Mouse (Mus musculus): ENCODE measurements around the gene Iqschfp. TPM values are rescaled to one million over a fixed set of nuclear protein-coding genes. Genes with fewer than 3 reads are reported as not detected.

Gene Iqschfp
- polyA plus RNA-seq (2012; ENCODE audit: insufficient read depth, low replicate concordance) = not detected in 2 replicates

DNA sequence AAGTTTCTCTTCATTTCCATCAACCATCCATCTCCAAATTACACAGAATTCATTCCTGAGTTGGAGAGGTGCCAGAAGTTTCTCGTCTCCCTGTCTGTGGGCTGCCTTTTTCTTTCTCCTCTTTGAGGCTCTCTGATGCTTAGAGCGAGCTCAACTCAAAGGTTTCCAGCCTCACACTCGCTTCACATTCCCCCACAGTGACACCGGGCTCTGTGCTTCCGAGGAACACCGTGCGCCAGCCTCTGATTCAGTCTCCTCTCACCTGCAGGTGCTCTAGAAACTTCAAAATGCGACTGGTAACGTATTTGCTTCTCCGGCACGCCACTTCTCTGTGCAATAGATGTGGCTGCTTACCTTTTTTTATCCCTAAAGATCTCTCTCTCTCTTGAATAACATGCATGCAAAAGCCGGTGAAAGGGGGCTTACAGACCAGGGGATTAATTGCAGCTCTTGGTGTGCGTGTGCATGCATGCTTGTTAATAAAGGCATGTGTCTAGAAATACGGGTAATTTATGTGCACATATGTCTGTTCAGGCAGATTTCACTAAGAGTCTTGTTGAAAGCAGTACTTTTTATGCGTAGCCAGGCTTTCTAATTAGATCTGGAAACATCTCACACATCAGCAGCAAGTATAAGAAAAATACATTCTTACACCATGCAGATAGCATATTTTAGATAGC, at the start of gene Iqschfp, which contains the start of gene Iqcj:
Iqschfp (plus strand) TSS at position 207 of the 680 bp plus-strand sequence.
Iqcj (plus strand) TSS at position 195 of the 680 bp plus-strand sequence.
- TF ChIP-seq GATA1 (IDR thresholded peaks at IDR 0.05; ENCODE audit: borderline replicate concordance, low read length) (no peak), FLI1 (IDR thresholded peaks at IDR 0.05; ENCODE audit: low read length) (no peak)
- no peaks in the 10 kb centered on the region for H3K4me1 ChIP-seq
- H3K4me3 ChIP-seq (replicated peaks) = no peak within 1 kb of the TSS
- no peaks in the 10 kb centered on the region for H3K9me3 ChIP-seq
- H3K36me3 ChIP-seq (replicated peaks; ENCODE audit: low read length) = no peaks in the 10 kb centered on the region
- no peaks in the 10 kb centered on the region for H3K27me3 ChIP-seq (replicated peaks)

DNA sequence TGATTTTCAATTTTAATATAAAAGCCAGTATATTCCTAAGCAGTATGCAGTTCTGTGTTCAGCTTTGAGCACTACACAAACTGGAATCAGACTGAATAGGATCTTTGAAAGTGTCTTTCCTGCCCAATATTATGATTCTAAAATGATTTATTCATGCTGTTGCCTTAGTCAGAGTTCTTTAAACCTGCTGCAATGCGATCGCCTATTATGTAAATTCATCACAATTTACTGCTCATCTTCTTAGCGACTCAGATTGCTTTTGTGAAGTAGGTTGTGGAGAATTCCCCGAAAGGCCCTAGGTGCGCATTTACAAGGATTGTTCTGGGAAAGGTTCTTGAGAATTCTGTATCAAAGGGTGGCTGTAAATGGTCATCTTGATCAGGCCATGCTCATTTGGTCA, 39.6 kb upstream of the Iqschfp start:
- H3K27me3 ChIP-seq (replicated peaks) = no peaks in the 10 kb centered on the region
- no peaks in the 10 kb centered on the region for H3K4me1 ChIP-seq
- H3K4me3 ChIP-seq (replicated peaks) = no peak overlapping the region
- H3K9me3 ChIP-seq = no peaks in the 10 kb centered on the region
- no peaks in the 10 kb centered on the region for H3K36me3 ChIP-seq (replicated peaks; ENCODE audit: low read length)
- TF ChIP-seq FLI1 (IDR thresholded peaks at IDR 0.05; ENCODE audit: low read length) (no peak), GATA1 (IDR thresholded peaks at IDR 0.05; ENCODE audit: borderline replicate concordance, low read length) (no peak)

DNA sequence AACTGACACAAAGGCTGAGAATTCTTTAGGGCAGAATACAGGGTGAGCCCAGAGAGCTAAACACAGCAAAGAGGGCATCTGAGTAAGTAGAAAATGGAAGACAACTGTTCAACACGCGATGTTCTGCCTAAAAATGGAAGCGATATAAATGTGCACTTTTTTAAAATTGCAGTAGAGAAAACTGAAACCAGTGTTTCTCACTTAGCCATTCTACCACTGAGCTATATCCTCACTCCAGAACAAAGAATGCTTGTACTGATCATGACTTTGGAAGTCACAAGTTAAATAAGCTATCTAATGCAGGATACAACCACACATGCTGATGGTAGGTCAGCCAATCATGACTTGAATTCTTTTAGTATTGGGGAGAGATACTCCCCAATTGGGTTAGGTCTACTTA, 30.5 kb upstream of the Iqschfp start:
- H3K27me3 ChIP-seq (replicated peaks) = no peaks in the 10 kb centered on the region
- no peak overlapping the region for H3K4me3 ChIP-seq (replicated peaks)
- peaks cover 3% of the 10 kb centered on the region; the same call in 1 of the 2 replicates for H3K9me3 ChIP-seq
- no peaks in the 10 kb centered on the region for H3K4me1 ChIP-seq
- no peaks in the 10 kb centered on the region for H3K36me3 ChIP-seq (replicated peaks; ENCODE audit: low read length)
- TF ChIP-seq FLI1 (IDR thresholded peaks at IDR 0.05; ENCODE audit: low read length) (no peak), GATA1 (IDR thresholded peaks at IDR 0.05; ENCODE audit: borderline replicate concordance, low read length) (no peak)

DNA sequence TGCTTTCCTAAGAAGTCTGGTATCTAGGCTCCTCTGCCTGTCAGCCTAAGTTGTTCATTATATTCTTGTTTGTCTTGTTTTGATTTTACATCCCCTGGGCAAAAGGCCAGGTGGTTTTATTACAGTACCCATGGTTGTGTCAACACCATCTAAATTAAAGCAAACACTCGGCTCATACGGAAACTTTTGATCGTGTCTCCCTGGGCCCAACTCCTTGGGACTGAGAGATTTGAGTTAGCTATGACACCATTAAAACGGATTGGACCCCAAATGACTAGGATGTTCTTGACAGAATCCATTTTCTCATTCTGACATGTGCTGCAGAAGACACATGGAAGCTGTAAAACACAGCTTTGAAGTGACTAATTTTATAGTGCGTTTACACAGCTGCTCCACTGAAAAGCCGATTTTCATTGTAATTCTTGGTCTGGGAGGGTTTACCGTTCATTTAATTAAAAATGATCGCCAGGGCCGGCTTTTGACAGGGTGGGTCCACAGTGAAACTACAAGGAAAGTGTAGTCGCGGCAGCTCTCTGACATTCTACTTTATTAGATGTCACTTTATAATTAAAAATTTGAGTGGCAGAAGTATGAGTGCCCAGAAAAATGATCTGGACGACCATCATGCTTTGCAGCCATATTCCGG, 24.5 kb upstream of the Iqschfp start:
- Histone ChIP-seq H3K9me3 (peaks cover 11% of the 10 kb centered on the region; the same call in 1 of the 2 replicates), H3K4me1 (no peaks in the 10 kb centered on the region), H3K36me3 (replicated peaks; ENCODE audit: low read length) (no peaks in the 10 kb centered on the region), H3K27me3 (replicated peaks) (no peaks in the 10 kb centered on the region), H3K4me3 (replicated peaks) (no peak overlapping the region)
- TF ChIP-seq FLI1 (IDR thresholded peaks at IDR 0.05; ENCODE audit: low read length) = no peak
- no peak for TF ChIP-seq GATA1 (IDR thresholded peaks at IDR 0.05; ENCODE audit: borderline replicate concordance, low read length)

DNA sequence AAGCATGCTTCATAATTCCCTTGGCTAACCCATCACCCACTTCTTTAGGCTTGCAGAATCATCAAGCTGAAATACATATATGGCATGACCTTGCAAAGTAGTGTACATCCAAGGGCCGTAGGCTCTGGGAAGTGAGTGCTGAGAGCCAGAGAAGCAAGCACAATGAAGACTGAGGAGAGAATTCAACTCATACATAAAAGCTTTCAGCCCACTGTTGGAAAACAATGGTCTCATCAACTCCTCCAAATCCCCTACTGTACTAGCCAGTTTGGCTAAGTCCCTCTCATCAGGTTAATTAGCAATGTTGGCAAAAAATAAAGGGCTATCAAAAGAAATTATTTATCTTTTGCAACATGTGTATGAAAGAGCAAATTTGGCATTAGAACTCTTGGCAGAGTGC, 22.6 kb upstream of the Iqschfp start:
- Histone ChIP-seq H3K4me3 (replicated peaks) (no peak overlapping the region), H3K4me1 (no peaks in the 10 kb centered on the region), H3K27me3 (replicated peaks) (no peaks in the 10 kb centered on the region), H3K9me3 (peaks cover 11% of the 10 kb centered on the region; the same call in 1 of the 2 replicates), H3K36me3 (replicated peaks; ENCODE audit: low read length) (no peaks in the 10 kb centered on the region)
- TF ChIP-seq FLI1 (IDR thresholded peaks at IDR 0.05; ENCODE audit: low read length) = no peak
- TF ChIP-seq GATA1 (IDR thresholded peaks at IDR 0.05; ENCODE audit: borderline replicate concordance, low read length) = no peak

DNA sequence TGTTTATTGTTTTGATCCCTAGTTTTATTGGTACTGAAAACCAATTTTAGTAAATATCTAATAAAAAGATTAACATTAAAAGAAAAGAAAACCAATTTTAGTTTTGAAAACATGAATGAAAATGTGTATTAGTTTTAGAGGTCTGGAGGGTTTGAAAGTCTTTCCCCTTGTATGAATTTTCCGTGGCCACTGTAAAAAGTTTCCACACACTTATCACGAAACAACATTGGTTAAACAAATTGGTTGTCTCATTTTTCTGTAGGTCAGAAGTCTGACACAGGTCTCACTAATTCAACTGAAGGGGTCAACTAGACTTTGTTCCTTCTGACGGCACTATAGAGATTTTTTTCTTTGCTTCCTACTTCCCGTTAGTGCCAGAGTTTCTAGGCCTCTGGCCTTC, 14.8 kb upstream of the Iqschfp start:
- Histone ChIP-seq H3K4me3 (replicated peaks) (no peak overlapping the region), H3K9me3 (peaks cover 3% of the 10 kb centered on the region; the same call in 1 of the 2 replicates), H3K27me3 (replicated peaks) (no peaks in the 10 kb centered on the region), H3K4me1 (no peaks in the 10 kb centered on the region), H3K36me3 (replicated peaks; ENCODE audit: low read length) (no peaks in the 10 kb centered on the region)
- TF ChIP-seq GATA1 (IDR thresholded peaks at IDR 0.05; ENCODE audit: borderline replicate concordance, low read length) (no peak), FLI1 (IDR thresholded peaks at IDR 0.05; ENCODE audit: low read length) (no peak)

DNA sequence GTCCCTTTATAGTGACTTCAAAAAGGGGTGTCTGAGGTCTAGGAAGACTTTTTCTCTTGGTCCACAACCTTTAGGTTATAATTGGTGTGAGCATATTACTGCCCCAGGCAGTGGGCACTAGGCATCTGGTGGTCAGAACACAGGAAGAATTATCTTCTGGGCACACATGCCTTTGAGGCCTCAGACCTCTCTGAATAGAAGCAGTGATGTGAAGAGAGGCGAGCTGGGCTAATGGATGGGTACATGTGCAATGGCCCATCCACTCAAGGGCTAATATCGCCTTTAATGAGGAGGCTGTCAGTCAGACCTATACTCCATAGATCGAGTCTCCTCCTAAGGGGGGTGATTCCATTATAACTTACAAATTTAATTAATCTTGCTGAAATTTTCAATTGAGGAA, 7.7 kb upstream of the Iqschfp start:
- Histone ChIP-seq H3K9me3 (peaks cover 3% of the 10 kb centered on the region; the same call in 1 of the 2 replicates), H3K4me1 (no peaks in the 10 kb centered on the region), H3K4me3 (replicated peaks) (no peak overlapping the region), H3K27me3 (replicated peaks) (no peaks in the 10 kb centered on the region), H3K36me3 (replicated peaks; ENCODE audit: low read length) (no peaks in the 10 kb centered on the region)
- TF ChIP-seq GATA1 (IDR thresholded peaks at IDR 0.05; ENCODE audit: borderline replicate concordance, low read length) = no peak
- TF ChIP-seq FLI1 (IDR thresholded peaks at IDR 0.05; ENCODE audit: low read length) = no peak

DNA sequence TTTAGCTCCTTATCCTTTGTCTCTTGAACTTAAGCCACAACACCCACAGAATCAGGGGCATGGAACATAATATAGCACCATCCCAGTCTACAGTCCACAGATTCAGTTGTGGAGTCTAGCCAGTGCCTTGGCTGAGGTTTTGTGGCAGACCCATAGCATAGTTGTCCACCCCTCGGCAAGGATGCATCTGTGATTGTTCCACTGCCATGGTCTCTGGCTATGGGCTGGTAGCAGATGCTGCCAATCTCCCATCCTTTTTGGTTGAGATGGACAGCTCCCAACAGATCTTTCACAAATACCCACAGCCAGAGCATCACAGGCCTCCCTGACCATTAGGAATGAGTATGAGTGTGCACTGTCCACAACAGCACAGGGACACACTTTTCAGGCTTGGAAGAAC, 5.9 kb upstream of the Iqschfp start:
- Histone ChIP-seq H3K4me3 (replicated peaks) (no peak overlapping the region), H3K27me3 (replicated peaks) (no peaks in the 10 kb centered on the region), H3K9me3 (no peaks in the 10 kb centered on the region), H3K36me3 (replicated peaks; ENCODE audit: low read length) (no peaks in the 10 kb centered on the region), H3K4me1 (no peaks in the 10 kb centered on the region)
- no peak for TF ChIP-seq GATA1 (IDR thresholded peaks at IDR 0.05; ENCODE audit: borderline replicate concordance, low read length)
- no peak for TF ChIP-seq FLI1 (IDR thresholded peaks at IDR 0.05; ENCODE audit: low read length)

DNA sequence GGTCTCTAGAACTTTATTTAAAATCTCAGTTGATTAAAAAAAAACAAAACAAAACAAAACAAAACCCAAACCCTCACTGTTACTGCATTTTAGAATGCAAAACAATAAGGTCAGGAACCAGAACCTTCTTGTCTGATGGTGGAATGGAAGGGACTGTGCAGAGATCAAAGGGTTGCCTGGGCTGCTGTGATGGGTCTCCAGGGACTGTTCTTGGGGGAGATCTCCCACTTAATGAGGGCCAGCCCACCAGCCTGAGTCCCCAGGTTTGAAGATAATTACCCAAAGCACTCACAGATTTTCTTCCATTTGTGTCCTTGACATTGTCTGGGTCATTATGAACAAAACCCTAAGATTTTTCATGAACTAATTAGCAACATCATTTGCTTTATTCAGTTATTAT, 4.8 kb upstream of the Iqschfp start:
- no peak for TF ChIP-seq GATA1 (IDR thresholded peaks at IDR 0.05; ENCODE audit: borderline replicate concordance, low read length)
- no peak for TF ChIP-seq FLI1 (IDR thresholded peaks at IDR 0.05; ENCODE audit: low read length)

DNA sequence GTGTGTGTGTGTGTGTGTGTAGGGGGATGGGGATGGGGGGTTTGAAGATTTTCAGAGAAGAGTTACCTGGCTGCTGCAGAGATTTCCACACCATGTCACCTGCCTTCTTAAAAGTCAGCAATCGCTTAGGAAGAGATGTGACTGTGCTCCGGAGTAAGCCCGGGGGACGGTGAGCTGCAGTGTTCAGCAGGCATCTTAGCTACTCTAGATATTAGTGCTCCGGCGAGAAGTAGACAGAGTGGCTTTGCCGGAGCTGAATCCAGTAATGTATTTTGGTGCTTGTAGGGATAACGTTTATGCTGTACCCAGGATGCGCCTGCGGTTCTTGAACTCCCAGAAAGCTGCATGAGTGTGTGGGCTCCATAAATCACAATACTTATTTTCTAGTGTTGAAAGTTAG, 736 bp downstream of the Iqschfp start:
- H3K36me3 ChIP-seq (replicated peaks; ENCODE audit: low read length) = no peaks in the 10 kb centered on the region
- TF ChIP-seq FLI1 (IDR thresholded peaks at IDR 0.05; ENCODE audit: low read length) (no peak), GATA1 (IDR thresholded peaks at IDR 0.05; ENCODE audit: borderline replicate concordance, low read length) (no peak)
- no peaks in the 10 kb centered on the region for H3K4me1 ChIP-seq
- no peaks in the 10 kb centered on the region for H3K27me3 ChIP-seq (replicated peaks)
- no peaks in the 10 kb centered on the region for H3K9me3 ChIP-seq
- no peak overlapping the region for H3K4me3 ChIP-seq (replicated peaks)

More for the DNA sequence above, 4.8 kb upstream of the Iqschfp start:
- H3K9me3 ChIP-seq = no peaks in the 10 kb centered on the region
- no peaks in the 10 kb centered on the region for H3K27me3 ChIP-seq (replicated peaks)
- no peaks in the 10 kb centered on the region for H3K4me1 ChIP-seq
- no peaks in the 10 kb centered on the region for H3K36me3 ChIP-seq (replicated peaks; ENCODE audit: low read length)
- no peak overlapping the region for H3K4me3 ChIP-seq (replicated peaks)

All from megakaryocyte, embryonic 14.5 days (primary cell).